Mouse (Mus musculus) erythroblast, adult 5-6 weeks (primary cell): Measurements from ENCODE around the gene 1700092M07Rik. TPM values are rescaled to one million over a fixed set of nuclear protein-coding genes. Genes with fewer than 3 reads are reported as not detected.

Experiments
- ATAC-seq: replicated peaks from 2 replicates; pipeline ENCODE4 v1.8.0; 2016; ENCODE audit warnings: moderate number of reproducible peaks, mild to moderate bottlenecking, moderate TSS enrichment, inconsistent platforms; ENCODE audit not compliant: poor library complexity, low FRiP score, severe bottlenecking
- total RNA-seq, 2 experiments: library from RNA; stranded (forward) in 1 of 2; stranded (reverse) in 1 of 2; fragments of 150-400 nt in 1 of 2; fragments of 200-764, 138-1000 nt in 1 of 2; gene quantifications; 2 replicates each; pipeline versions ENCODE4 v1.2.3 to v1.2.4; 2015 to 2017; ENCODE audit warnings: low replicate concordance in 2 of 2

Gene 1700092M07Rik
- not detected in 2 replicates for total RNA-seq (2015; ENCODE audit: low replicate concordance)
- total RNA-seq (2017; ENCODE audit: low replicate concordance): not detected in 2 replicates

- no peak for ATAC-seq
Observed at GRCm38 (mm10) chr19:8740603-8741002, at the start of gene 1700092M07Rik. Gene 1700092M07Rik (plus strand): TSS chr19:8740718.

DNA sequence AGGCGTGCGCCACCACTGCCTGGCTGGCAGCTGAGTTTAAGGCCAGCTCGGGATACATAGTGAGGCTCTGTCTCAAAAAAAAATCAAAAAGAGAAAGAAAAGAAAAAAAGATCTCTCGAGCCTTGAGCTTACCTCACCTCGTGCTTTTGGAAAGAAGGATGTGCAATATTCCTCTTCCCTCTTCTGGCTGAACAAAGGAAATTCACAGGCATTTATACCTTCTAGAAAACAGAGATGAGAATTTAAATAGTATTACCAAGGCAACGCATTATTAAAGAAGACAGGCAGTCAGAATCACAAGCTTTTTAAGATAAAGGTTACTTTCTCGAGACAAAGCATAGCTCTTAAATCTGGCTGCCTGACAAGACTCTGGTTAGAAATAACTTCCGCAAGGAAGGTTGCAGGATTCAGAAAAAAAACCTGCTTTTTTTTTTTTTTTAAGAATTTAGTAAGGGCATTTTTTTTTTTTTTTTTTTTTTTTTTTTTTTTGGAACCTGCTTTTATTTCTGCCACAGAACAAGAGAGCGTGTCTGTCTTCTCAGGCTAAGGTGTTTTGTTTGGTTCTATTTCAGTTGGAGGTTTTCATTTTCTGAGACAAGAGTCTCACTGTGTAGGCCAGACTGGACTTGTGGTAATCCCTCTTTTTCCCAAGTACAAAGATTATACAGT, 48.5 kb upstream of the 1700092M07Rik start:
- no peak for ATAC-seq

- ATAC-seq: no peak
Observed at GRCm38 (mm10) chr19:8692740-8693139, 47.8 kb upstream of the 1700092M07Rik start.

- ATAC-seq: peak; percentile 84
Observed at GRCm38 (mm10) chr19:8695330-8695729, 45.2 kb upstream of the 1700092M07Rik start.

GRCm38 (mm10) chr19:8699652-8700051, 40.9 kb upstream of the 1700092M07Rik start:
- no peak for ATAC-seq

DNA sequence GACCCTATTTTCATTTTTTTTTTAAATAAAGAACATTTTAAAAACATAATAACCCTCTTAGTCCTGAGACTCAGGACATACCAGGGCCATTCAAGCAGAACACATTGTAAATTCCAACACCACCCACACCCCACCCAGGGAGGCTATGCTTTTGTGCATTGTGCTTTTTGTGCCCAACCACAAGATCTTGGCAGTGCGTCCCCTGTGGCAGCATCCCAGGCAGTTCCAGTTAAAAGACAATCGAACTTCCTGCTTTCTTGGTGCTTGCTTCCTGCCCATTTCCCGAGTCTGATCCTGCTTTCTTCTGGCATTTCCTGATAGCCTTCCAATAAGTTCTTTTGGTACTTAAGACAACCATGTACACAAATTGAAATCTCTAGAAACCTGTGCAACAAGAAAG, 38.1 kb upstream of the 1700092M07Rik start:
- no peak for ATAC-seq

GRCm38 (mm10) chr19:8703571-8703970, 36.9 kb upstream of the 1700092M07Rik start:
- ATAC-seq: no peak

GRCm38 (mm10) chr19:8705026-8705708, 35.4 kb upstream of the 1700092M07Rik start:
- ATAC-seq: no peak

- ATAC-seq: no peak
Observed at GRCm38 (mm10) chr19:8706132-8706667, 34.3 kb upstream of the 1700092M07Rik start.

GRCm38 (mm10) chr19:8706930-8707329, 33.6 kb upstream of the 1700092M07Rik start:
- peak; percentile 41; the same call in 1 of the 2 replicates for ATAC-seq

DNA sequence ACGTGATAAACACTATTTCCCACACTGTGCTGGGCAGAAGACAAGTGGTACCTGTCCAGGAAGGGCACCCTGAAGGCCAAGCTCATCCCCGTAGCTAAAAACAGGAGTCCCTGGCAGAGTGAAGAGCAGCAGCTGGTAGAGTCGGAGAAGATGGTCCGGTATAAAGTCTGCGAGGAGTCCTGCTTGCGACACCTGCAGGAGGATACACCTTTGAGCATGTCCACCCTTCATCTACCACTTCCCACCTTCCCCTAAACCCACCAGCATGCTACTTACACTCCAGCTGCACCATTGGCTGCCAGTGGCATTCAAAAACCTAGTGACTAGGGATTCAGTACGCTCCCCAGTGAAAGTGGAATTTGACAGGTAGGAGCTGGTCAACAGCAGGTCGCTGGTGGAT, 31.6 kb upstream of the 1700092M07Rik start:
- ATAC-seq: no peak

- ATAC-seq: no peak
Observed at GRCm38 (mm10) chr19:8710057-8710456, 30.5 kb upstream of the 1700092M07Rik start.

DNA sequence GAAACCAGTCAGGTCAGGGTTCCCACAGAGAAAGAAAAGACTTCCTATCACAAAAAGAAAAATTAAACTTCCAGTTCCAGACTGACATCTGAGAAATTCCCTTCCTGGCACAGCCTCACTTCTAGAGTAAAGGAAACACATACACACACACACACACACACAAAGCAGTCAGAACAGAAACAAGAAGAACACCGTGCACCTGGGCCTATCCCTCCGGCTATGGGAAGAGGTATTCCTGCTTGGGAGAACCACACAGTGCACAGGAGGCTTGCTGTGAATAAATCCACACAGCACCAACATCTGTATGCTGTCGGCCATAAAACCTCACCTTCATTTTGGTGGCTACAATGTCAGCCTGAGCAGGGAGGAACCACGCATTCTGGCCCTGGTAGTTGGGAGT, 29.0 kb upstream of the 1700092M07Rik start:
- no peak for ATAC-seq

DNA sequence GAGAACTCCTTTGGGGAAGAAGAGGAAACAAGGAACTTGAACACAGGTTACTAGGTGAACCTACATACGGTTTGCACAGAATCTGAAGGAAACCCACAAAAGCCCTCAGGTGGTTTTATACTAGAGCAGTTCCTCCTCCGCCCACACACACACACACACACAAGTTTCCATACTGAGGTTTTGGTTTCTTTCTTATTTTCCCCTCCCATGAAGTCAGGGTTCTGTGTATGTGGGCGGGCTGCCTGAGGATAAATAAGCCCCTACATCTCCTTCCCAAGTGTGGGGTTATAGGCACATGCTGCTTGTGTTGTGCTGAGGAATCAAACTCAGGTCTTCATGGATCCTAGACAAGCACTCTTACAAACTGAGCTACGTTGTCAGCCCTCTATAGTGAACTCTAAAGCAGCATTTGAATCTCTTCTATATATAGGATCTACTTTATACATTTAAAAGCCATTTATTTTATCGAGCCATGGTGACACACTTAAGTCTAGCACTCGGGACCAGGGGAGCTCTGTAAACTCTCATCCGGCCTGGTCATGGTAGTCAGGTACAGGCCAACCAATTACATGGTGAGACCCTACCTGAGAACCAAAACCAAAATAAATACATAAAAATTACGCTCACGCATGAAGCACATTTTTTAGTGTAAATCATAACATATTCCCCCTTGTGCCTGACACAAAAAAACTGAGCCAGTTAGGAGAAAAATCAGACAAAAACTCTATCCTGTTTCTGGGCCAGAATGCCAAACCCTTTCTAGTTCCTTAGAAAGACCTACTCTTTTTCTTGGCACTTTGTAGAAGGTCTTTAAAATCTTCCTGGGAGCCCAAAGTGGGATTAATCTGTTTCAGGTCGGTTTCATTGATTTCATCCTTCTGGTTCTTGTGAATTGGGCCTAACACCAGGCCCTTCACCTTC, 28.3 kb upstream of the 1700092M07Rik start:
- no peak for ATAC-seq

- ATAC-seq: peak; percentile 26; the same call in 1 of the 2 replicates
Observed at GRCm38 (mm10) chr19:8712870-8713305, 27.6 kb upstream of the 1700092M07Rik start.

GRCm38 (mm10) chr19:8713306-8713996, 27.1 kb upstream of the 1700092M07Rik start:
- ATAC-seq: peak; percentile 74

DNA sequence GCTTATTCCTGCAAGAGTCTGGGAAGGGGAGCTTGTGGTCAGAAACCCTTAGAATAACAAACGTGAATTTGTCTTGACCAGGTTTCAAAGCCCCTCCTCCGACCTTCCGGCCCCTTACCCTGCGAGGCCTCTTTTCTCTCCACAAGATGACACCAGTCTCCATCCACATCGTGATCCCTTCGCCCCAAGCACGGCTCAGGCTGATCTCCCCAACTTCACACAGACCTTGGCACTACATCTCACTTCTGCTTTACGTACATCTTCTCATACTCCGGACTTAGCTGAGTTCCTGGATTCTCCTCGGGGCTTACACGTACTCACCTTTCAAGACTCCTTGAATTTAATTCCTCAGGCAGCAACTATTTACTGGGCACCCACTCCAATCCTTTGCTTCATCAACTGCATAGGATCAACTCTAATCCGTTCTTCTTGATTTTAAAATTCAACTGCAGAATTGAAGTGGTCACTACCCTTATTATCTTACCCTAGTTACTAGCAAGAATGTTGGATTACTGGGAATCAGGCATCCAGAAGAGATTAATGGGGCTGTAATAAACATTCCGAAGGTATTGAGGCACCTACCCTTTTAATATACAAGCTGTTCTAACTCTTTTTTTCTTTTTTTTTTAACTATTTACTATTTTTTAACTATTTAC, 26.4 kb upstream of the 1700092M07Rik start:
- peak; percentile 16 for ATAC-seq

DNA sequence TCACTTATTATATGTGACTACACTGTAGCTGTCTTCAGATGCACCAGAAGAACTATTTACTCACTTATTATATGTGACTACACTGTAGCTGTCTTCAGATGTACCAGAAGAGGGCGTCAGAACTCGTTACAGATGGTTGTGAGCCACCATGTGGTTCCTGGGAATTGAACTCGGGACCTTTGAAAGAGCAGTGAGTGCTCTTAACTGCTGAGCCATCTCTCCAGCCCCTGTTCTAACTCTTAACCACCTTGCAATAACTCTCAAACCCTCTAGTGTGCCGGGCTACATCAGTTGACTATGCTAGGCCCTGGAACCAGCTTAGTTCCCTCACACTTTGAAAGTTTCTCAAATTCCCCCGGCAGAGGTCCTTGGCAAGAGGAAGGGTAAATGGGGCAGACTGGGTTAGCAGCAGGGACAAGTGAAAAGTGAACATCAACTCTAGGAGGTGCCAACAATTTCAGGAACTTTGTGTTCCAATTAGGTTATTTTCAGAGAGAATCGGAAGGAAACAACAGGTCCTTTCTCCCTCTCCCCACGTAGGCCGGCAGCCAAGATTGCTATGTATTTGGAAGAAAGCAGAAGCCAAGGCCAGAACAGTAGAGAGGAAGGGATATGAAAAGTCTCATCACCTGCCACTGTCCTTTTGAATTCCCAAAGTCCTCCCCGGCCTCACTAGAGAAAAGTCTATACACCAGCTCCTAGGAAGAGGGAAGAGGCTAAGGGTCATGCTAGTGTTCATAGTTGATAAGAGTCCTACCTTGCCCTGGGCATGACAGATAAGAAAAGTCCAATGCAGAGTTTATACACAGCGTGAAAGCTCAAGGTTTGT, 25.7 kb upstream of the 1700092M07Rik start:
- ATAC-seq: peak; percentile 64
